Mouse (Mus musculus) CH12.LX (cell line): Measurements from ENCODE around the gene Gm43191.

Experiments used
- CTCF ChIP-seq, 2 experiments: IDR thresholded peaks in 1 of 2; conservative IDR thresholded peaks in 1 of 2; 2 replicates each; pipeline ENCODE4 v1.5.1; 2011 to 2012; ENCODE audit warnings: low read depth in 2 of 2, low read length in 2 of 2, improper control_type of control experiment in 1 of 2, inconsistent platforms in 1 of 2, mild to moderate bottlenecking in 1 of 2, moderate library complexity in 1 of 2
- EP300 ChIP-seq: IDR thresholded peaks from 2 replicates; pipeline ENCODE4 v1.6.1; 2011; ENCODE audit warnings: low read length, improper control_type of control experiment
- GABPA ChIP-seq: IDR thresholded peaks from 2 replicates; pipeline ENCODE4 v1.6.1; 2012; ENCODE audit warnings: low read depth, low read length, improper control_type of control experiment, inconsistent platforms; ENCODE audit not compliant: insufficient replicate concordance
- HCFC1 ChIP-seq: IDR thresholded peaks from 2 replicates; pipeline ENCODE4 v1.6.1; 2012; ENCODE audit warnings: low read depth, mild to moderate bottlenecking, inconsistent platforms, low read length, improper control_type of control experiment
- MEF2A ChIP-seq: IDR thresholded peaks from 2 replicates; pipeline ENCODE4 v1.6.1; 2014; ENCODE audit warnings: low read depth, mild to moderate bottlenecking, inconsistent platforms, low read length, improper control_type of control experiment, borderline replicate concordance
- MYC ChIP-seq: IDR thresholded peaks from 2 replicates; pipeline ENCODE4 v1.6.1; 2011; ENCODE audit warnings: low read depth, mild to moderate bottlenecking, improper control_type of control experiment, low read length
- NELFE ChIP-seq: IDR thresholded peaks from 2 replicates; pipeline ENCODE4 v1.6.1; 2011; ENCODE audit warnings: low read depth, low read length, improper control_type of control experiment
- POLR2A ChIP-seq: IDR thresholded peaks from 2 replicates; pipeline ENCODE4 v1.6.1; 2011; ENCODE audit warnings: low read depth, mild to moderate bottlenecking, improper control_type of control experiment, low read length
- SMC3 ChIP-seq: IDR thresholded peaks from 2 replicates; pipeline ENCODE4 v1.6.1; 2011; ENCODE audit warnings: low read depth, low read length, improper control_type of control experiment
- TBP ChIP-seq: conservative IDR thresholded peaks from 2 replicates; pipeline ENCODE4 v1.6.1; 2011; ENCODE audit warnings: low read depth, low read length, improper control_type of control experiment
- UBTF ChIP-seq: IDR thresholded peaks from 2 replicates; pipeline ENCODE4 v1.6.1; 2012; ENCODE audit warnings: low read depth, mild to moderate bottlenecking, inconsistent platforms, low read length, improper control_type of control experiment, moderate library complexity

- no peak for TF ChIP-seq CTCF (conservative IDR thresholded peaks at IDR 0.05 in 1 of 2, IDR thresholded peaks at IDR 0.05 in 1 of 2; ENCODE audit: low read depth in 2 of 2, low read length in 2 of 2)
- TF ChIP-seq GABPA, result no peak
- no peak for TF ChIP-seq TBP
- TF ChIP-seq MYC, result no peak
- TF ChIP-seq UBTF, result no peak
- no peak for TF ChIP-seq EP300
- no peak for TF ChIP-seq MEF2A
- TF ChIP-seq SMC3, result no peak
- TF ChIP-seq HCFC1, result no peak
- TF ChIP-seq POLR2A, result no peak
- TF ChIP-seq NELFE, result no peak
Observed at GRCm38 (mm10) chr3:116614295-116614892, 66.7 kb downstream of the Gm43191 start, which contains the start of gene Trmt13.
